Mouse (Mus musculus): ENCODE data around the gene Il1b. TPM values are rescaled to one million over a fixed set of nuclear protein-coding genes. Genes with fewer than 3 reads are reported as not detected.

Gene Il1b
- total RNA-seq, 2 experiments from 2014 or later = 0.43 to 0.58 TPM

- intact Hi-C loops (cut with DNase I) = no loop called here
- DNase-seq = no peak
These were observed 1.3 kb downstream of the Il1b start for GRCm38 (mm10) chr2:129369615-129370014.

GRCm38 (mm10) chr2:129368795-129369194 is 2.1 kb downstream of the Il1b start:
- intact Hi-C loops (cut with DNase I) = no loop called here
- no peak for DNase-seq

GRCm38 (mm10) chr2:129368106-129368505 is 2.8 kb downstream of the Il1b start:
- no peak for DNase-seq
- intact Hi-C loops (cut with DNase I) = no loop called here

GRCm38 (mm10) chr2:129367246-129367645 is 3.7 kb downstream of the Il1b start:
- no peak for DNase-seq
- intact Hi-C loops (cut with DNase I) = no loop called here

- DNase-seq = no peak
- intact Hi-C loops (cut with DNase I) = no loop called here
These were observed 9.9 kb downstream of the Il1b start for GRCm38 (mm10) chr2:129360975-129361560.

GRCm38 (mm10) chr2:129360197-129360596 is 10.7 kb downstream of the Il1b start:
- DNase-seq = no peak
- intact Hi-C loops (cut with DNase I) = no loop called here

- intact Hi-C loops (cut with DNase I) = no loop called here
- DNase-seq = peak in 1 of 2 experiments; percentile 13
These were observed 32.8 kb downstream of the Il1b start for GRCm38 (mm10) chr2:129338138-129338621.

- no peak for DNase-seq
- intact Hi-C loops (cut with DNase I) = no loop called here
These were observed 37.5 kb downstream of the Il1b start for GRCm38 (mm10) chr2:129333471-129333870.

GRCm38 (mm10) chr2:129330540-129330939 is 40.4 kb downstream of the Il1b start:
- intact Hi-C loops (cut with DNase I) = no loop called here
- no peak for DNase-seq

GRCm38 (mm10) chr2:129330024-129330423 is 40.9 kb downstream of the Il1b start:
- no peak for DNase-seq
- intact Hi-C loops (cut with DNase I) = no loop called here

- intact Hi-C loops (cut with DNase I) = no loop called here
These were observed 42.7 kb downstream of the Il1b start for GRCm38 (mm10) chr2:129328238-129328637.

GRCm38 (mm10) chr2:129324216-129324615 is 46.7 kb downstream of the Il1b start:
- intact Hi-C loops (cut with DNase I) = no loop called here
- DNase-seq = no peak

More at GRCm38 (mm10) chr2:129328238-129328637, 42.7 kb downstream of the Il1b start:
- DNase-seq = no peak

GRCm38 (mm10) chr2:129322117-129322635 is 48.8 kb downstream of the Il1b start:
- no peak for DNase-seq
- intact Hi-C loops (cut with DNase I) = no loop called here

GRCm38 (mm10) chr2:129320033-129320605 is 50.8 kb downstream of the Il1b start:
- no peak for DNase-seq
- intact Hi-C loops (cut with DNase I) = no loop called here

- no peak for DNase-seq
- intact Hi-C loops (cut with DNase I) = no loop called here
These were observed 55.1 kb downstream of the Il1b start for GRCm38 (mm10) chr2:129315831-129316230.

- no peak for DNase-seq
- intact Hi-C loops (cut with DNase I) = no loop called here
These were observed 56.1 kb downstream of the Il1b start for GRCm38 (mm10) chr2:129314880-129315279.

Other genes starting within 250 kb of the Il1b start
- 10 to 100 TPM; 12.4 to 12.5 TPM for gene Chchd5, start 241.4 kb downstream of the Il1b start, total RNA-seq (2021)
- 10 to 100 TPM in 1 of 2 experiments, 1 to 10 TPM in 1; 9.3 to 13.6 TPM for gene Slc20a1, start 172.4 kb downstream of the Il1b start, total RNA-seq (2021)
- under 1 TPM; 0.73 to 0.86 TPM for gene Ckap2l, start 73.9 kb downstream of the Il1b start, total RNA-seq (2021)
- gene Il1a, start 61.2 kb downstream of the Il1b start, total RNA-seq (2021) = not detected
- under 1 TPM; 0.14 to 0.19 TPM for gene F830045P16Rik, start 165.5 kb upstream of the Il1b start, total RNA-seq (2021)
- 10 to 100 TPM; 27.0 to 32.2 TPM for gene Sirpa, start 221.7 kb upstream of the Il1b start, total RNA-seq (2021)